Mouse (Mus musculus): Measurements from ENCODE around the gene Spryd4.

GRCm38 (mm10) chr10:128193113-128193512 is 18.5 kb downstream of the Spryd4 start:
- TF ChIP-seq POLR2A (IDR thresholded peaks at IDR 0.05; ENCODE audit: insufficient read depth, low read length): no peak
- TF ChIP-seq CTCF (IDR thresholded peaks at IDR 0.05; ENCODE audit: low read depth, low read length): no peak
- no peak for TF ChIP-seq EP300 (IDR thresholded peaks at IDR 0.05; ENCODE audit: insufficient read depth, low read depth, low read length)

Measured in ES-Bruce4 (cell line).